Mouse (Mus musculus): ENCODE measurements around the gene Pecam1.
"Not testable (repeated sequence)": the region's sequence is repeated elsewhere in the genome, so short reads cannot be mapped to it uniquely, and the experiment has no call there.

Pecam1 gene

GRCm38 (mm10) chr11:106750121-106750751 is at the start of gene Pecam1:
Pecam1 (minus strand) TSS chr11:106750628.
- DNase-seq (ENCODE audit: low spot score in 2 of 2): peak; percentile 36 to 70

GRCm38 (mm10) chr11:106795679-106796078 is 45.3 kb upstream of the Pecam1 start:
- no peak for DNase-seq (ENCODE audit: low spot score in 2 of 2)

- no peak for DNase-seq (ENCODE audit: low spot score in 2 of 2)
These were observed 43.4 kb upstream of the Pecam1 start for GRCm38 (mm10) chr11:106793846-106794245.

- no peak for DNase-seq (ENCODE audit: low spot score in 2 of 2)
These were observed 39.2 kb upstream of the Pecam1 start for GRCm38 (mm10) chr11:106789649-106790048.

- DNase-seq (ENCODE audit: low spot score in 2 of 2): peak; percentile 99 to 100
These were observed 38.5 kb upstream of the Pecam1 start, which contains the start of the genes Ddx5 and Cep95 for GRCm38 (mm10) chr11:106788775-106789459. Ddx5 (minus strand) TSS chr11:106789185. Cep95 (plus strand) TSS chr11:106789252.

GRCm38 (mm10) chr11:106788026-106788774 is 37.8 kb upstream of the Pecam1 start:
- peak; percentile 99 for DNase-seq (ENCODE audit: low spot score in 2 of 2)

- peak; percentile 74 to 85 for DNase-seq (ENCODE audit: low spot score in 2 of 2)
These were observed 37.0 kb upstream of the Pecam1 start for GRCm38 (mm10) chr11:106787131-106788025.

- DNase-seq (ENCODE audit: low spot score in 2 of 2): no peak
These were observed 34.6 kb upstream of the Pecam1 start for GRCm38 (mm10) chr11:106785043-106785442.

GRCm38 (mm10) chr11:106784476-106784875 is 34.0 kb upstream of the Pecam1 start:
- DNase-seq (ENCODE audit: low spot score in 2 of 2): no peak

GRCm38 (mm10) chr11:106782841-106783764 is 32.7 kb upstream of the Pecam1 start:
- DNase-seq (ENCODE audit: low spot score in 2 of 2): peak in 1 of 2 experiments; percentile 12

- not testable (repeated sequence) for DNase-seq (ENCODE audit: low spot score in 2 of 2)
These were observed 31.8 kb upstream of the Pecam1 start for GRCm38 (mm10) chr11:106782271-106782670.

- DNase-seq (ENCODE audit: low spot score in 2 of 2): no peak
These were observed 30.3 kb upstream of the Pecam1 start for GRCm38 (mm10) chr11:106780590-106781220.

- DNase-seq (ENCODE audit: low spot score in 2 of 2): no peak
These were observed 29.6 kb upstream of the Pecam1 start for GRCm38 (mm10) chr11:106780089-106780425.

- peak; percentile 94 to 95 for DNase-seq (ENCODE audit: low spot score in 2 of 2)
These were observed 29.1 kb upstream of the Pecam1 start, which contains the start of gene Polg2 for GRCm38 (mm10) chr11:106779388-106780088. Polg2 (minus strand) TSS chr11:106779537.

GRCm38 (mm10) chr11:106778589-106779387 is 28.4 kb upstream of the Pecam1 start:
- DNase-seq (ENCODE audit: low spot score in 2 of 2): no peak

GRCm38 (mm10) chr11:106778132-106778531 is 27.7 kb upstream of the Pecam1 start:
- DNase-seq (ENCODE audit: low spot score in 2 of 2): no peak

- no peak for DNase-seq (ENCODE audit: low spot score in 2 of 2)
These were observed 27.0 kb upstream of the Pecam1 start for GRCm38 (mm10) chr11:106777395-106777794.

GRCm38 (mm10) chr11:106776960-106777359 is 26.5 kb upstream of the Pecam1 start:
- no peak for DNase-seq (ENCODE audit: low spot score in 2 of 2)

Measured in natural killer cell, adult 2 months (primary cell).